In the genomic region with DNA sequence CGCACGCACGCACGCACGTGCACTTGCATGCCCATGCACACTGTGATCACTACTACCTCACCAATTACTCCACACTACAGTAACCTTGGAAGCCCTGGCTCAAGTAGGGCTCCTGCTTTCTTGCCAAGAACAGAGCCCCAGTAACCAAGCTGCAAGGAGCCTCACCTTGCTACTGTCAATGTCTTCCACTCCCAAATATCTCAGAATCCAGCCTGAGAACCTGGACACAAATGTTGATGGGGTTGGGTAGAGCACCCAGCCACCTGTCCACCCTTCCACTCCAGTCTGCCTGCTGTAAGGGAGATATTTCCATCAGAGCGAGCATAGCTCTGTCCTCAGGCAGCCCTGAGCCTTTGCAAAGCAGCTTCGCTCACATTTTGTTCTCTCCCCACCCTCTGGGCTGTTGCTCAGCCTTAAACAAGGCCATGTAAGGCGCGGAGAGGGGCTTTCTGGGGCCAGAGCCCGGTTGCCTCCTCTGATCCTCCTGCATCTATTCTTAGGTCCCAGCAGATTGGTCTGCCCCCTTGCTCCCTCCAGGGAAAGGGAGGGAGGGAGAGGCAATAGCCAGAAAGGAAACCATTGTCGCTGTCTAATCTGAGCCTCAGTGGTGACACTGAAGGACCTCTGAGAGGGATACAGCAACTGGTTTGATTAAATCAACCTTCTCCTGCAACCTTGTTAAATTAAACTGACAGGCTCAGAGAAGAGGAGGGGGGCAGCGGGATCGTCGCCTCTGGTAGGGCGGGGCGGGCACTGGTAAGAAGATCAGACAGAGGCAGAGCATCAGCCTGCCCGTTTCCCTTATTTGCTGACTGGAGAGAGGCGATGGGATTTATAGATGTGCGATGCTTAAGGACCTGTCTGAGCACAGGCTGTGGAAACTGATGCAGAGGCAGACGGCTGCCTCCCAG, we compare ENCODE assay signal across 8 mouse cellular contexts. TPM values are rescaled to one million over a fixed set of nuclear protein-coding genes. Genes with fewer than 3 reads are reported as not detected.
A peak's percentile ranks its signal among the peaks of the same experiment; 100 is the strongest.
DNase-seq lines count a peak whose midpoint lies in the region; ATAC-seq lines count a peak whose summit lies in the region.

No protein-coding gene starts in this region.

- H3K9ac ChIP-seq in kidney, embryonic 15.5 days, result no peak overlapping the region
- peak overlapping the region; percentile 68 for H3K9ac ChIP-seq in heart, embryonic 11.5 days (ENCODE audit: low read depth, low read length)
- no peak overlapping the region; the same call in 1 of the 2 replicates for H3K9ac ChIP-seq in limb, embryonic 13.5 days

- peak overlapping the region; percentile 39 for H3K4me2 ChIP-seq in kidney, embryonic 15.5 days
- H3K4me2 ChIP-seq in heart, embryonic 11.5 days, result peak overlapping the region; percentile 51
- peak overlapping the region; percentile 27; the same call in 1 of the 2 replicates for H3K4me2 ChIP-seq in limb, embryonic 13.5 days (replicated peaks)

- no peak for DNase-seq in kidney, adult 8-10 months
- DNase-seq in cerebellum, adult 8-10 months, result peak; percentile 59
- no peak for DNase-seq in thymus, postnatal 14 days
- no peak for DNase-seq in spleen, adult 18-20 months
- DNase-seq in urinary bladder, adult 18-20 months (ENCODE audit: low spot score in 2 of 2), result no peak

- H3K27me3 ChIP-seq in kidney, embryonic 15.5 days, result peaks cover 18% of the 10 kb centered on the region
- H3K27me3 ChIP-seq in heart, embryonic 11.5 days (ENCODE audit: control insufficient read depth, insufficient read depth, low read length), result peaks cover 11% of the 10 kb centered on the region; the same call in 1 of the 2 replicates
- peaks cover 46% of the 10 kb centered on the region for H3K27me3 ChIP-seq in limb, embryonic 13.5 days

- H3K4me3 ChIP-seq in kidney, embryonic 15.5 days (replicated peaks), result peak overlapping the region; percentile 10; the same call in 1 of the 2 replicates
- H3K4me3 ChIP-seq in heart, embryonic 11.5 days (ENCODE audit: low read depth, low read length), result peak overlapping the region; percentile 11; the same call in 1 of the 2 replicates
- no peak overlapping the region for H3K4me3 ChIP-seq in limb, embryonic 13.5 days

- peaks cover 14% of the 10 kb centered on the region for H3K4me1 ChIP-seq in kidney, embryonic 15.5 days
- peaks cover 29% of the 10 kb centered on the region for H3K4me1 ChIP-seq in heart, embryonic 11.5 days (ENCODE audit: control insufficient read depth, insufficient read depth, low read length)
- 0 out of 2 replicates have a peak, but pooled peaks cover 7% of the 10 kb centered on the region for H3K4me1 ChIP-seq in limb, embryonic 13.5 days

- WGBS in kidney, embryonic 15.5 days, result 27% methylated on average over 20 of the region's 20 CpGs
- 29% methylated on average over 20 of the region's 20 CpGs for whole genome bisulfite sequencing in heart, embryonic 11.5 days (ENCODE audit: insufficient replicate concordance)
- WGBS in limb, embryonic 13.5 days, result 34% methylated on average over 20 of the region's 20 CpGs

- no peak overlapping the region for H3K27ac ChIP-seq in kidney, embryonic 15.5 days
- H3K27ac ChIP-seq in heart, embryonic 11.5 days (ENCODE audit: low read depth, low read length), result peak overlapping the region; percentile 92
- no peak overlapping the region for H3K27ac ChIP-seq in limb, embryonic 13.5 days

- ATAC-seq in kidney, embryonic 15.5 days (replicated peaks; ENCODE audit: low FRiP score), result no peak
- peak; percentile 69; the same call in 1 of the 2 replicates for ATAC-seq in heart, embryonic 11.5 days (replicated peaks; ENCODE audit: insufficient number of reproducible peaks, low FRiP score, low TSS enrichment)
- ATAC-seq in limb, embryonic 13.5 days (ENCODE audit: low FRiP score, low read depth), result 0 out of 2 replicates have a peak, but pooled peaks have one; percentile 24

- no peaks in the 10 kb centered on the region for H3K9me3 ChIP-seq in kidney, embryonic 15.5 days (replicated peaks)
- H3K9me3 ChIP-seq in heart, embryonic 11.5 days (replicated peaks; ENCODE audit: control insufficient read depth, low read length), result no peaks in the 10 kb centered on the region
- H3K9me3 ChIP-seq in limb, embryonic 13.5 days, result no peaks in the 10 kb centered on the region

- no peaks in the 10 kb centered on the region for H3K36me3 ChIP-seq in kidney, embryonic 15.5 days
- no peaks in the 10 kb centered on the region for H3K36me3 ChIP-seq in heart, embryonic 11.5 days (ENCODE audit: control insufficient read depth, insufficient read depth, low read length)
- no peaks in the 10 kb centered on the region for H3K36me3 ChIP-seq in limb, embryonic 13.5 days

RNA-seq across cellular contexts. Expression of gene Ddx20, which starts 8.4 kb away (rescaled TPM):
- polyA plus RNA-seq in kidney, embryonic 15.5 days (2015; fragmentation: Nextera tagmentation; extraction: Ambion mirVana), result 38.0 and 38.7 TPM in 2 replicates
- polyA plus RNA-seq in heart, embryonic 11.5 days (2014; fragmentation: Nextera tagmentation; extraction: Ambion mirVana), result 23.6 and 28.0 TPM in 2 replicates
- 39.3 and 40.1 TPM in 2 replicates for polyA plus RNA-seq in limb, embryonic 13.5 days (2015; fragmentation: Nextera tagmentation; extraction: Ambion mirVana)

RNA-seq across cellular contexts. Expression of gene Inka2, which starts 8.7 kb away (rescaled TPM):
- polyA plus RNA-seq in kidney, embryonic 15.5 days (2015; fragmentation: Nextera tagmentation; extraction: Ambion mirVana), result 1.4 and 1.7 TPM in 2 replicates
- polyA plus RNA-seq in heart, embryonic 11.5 days (2014; fragmentation: Nextera tagmentation; extraction: Ambion mirVana), result 1.7 and 1.8 TPM in 2 replicates
- polyA plus RNA-seq in limb, embryonic 13.5 days (2015; fragmentation: Nextera tagmentation; extraction: Ambion mirVana), result 2.1 and 2.5 TPM in 2 replicates
